Mouse (Mus musculus) thymus, adult 2 months (tissue): ENCODE measurements around the gene Prkcsh.

Experiments used
- CTCF ChIP-seq: fragments of 200-500 bp; IDR thresholded peaks from 2 replicates; pipeline ENCODE4 v1.5.1; 2012; ENCODE audit warnings: mild to moderate bottlenecking, control low read depth, low read length, moderate library complexity, borderline replicate concordance; ENCODE audit not compliant: control insufficient read depth, poor library complexity, insufficient read depth; ENCODE audit errors: extremely low read depth
- POLR2A ChIP-seq: fragments of 200-500 bp; IDR thresholded peaks from 2 replicates; pipeline ENCODE4 v1.6.1; 2012; ENCODE audit warnings: mild to moderate bottlenecking, low read length, control low read depth, moderate library complexity; ENCODE audit not compliant: control insufficient read depth, poor library complexity, insufficient read depth; ENCODE audit errors: extremely low read depth

GRCm38 (mm10) chr9:22057031-22057517 lies 54.5 kb downstream of the Prkcsh start:
- TF ChIP-seq CTCF (no peak), POLR2A (no peak)
